ENCODE assay signal across 9 mouse cellular contexts in the genomic region with DNA sequence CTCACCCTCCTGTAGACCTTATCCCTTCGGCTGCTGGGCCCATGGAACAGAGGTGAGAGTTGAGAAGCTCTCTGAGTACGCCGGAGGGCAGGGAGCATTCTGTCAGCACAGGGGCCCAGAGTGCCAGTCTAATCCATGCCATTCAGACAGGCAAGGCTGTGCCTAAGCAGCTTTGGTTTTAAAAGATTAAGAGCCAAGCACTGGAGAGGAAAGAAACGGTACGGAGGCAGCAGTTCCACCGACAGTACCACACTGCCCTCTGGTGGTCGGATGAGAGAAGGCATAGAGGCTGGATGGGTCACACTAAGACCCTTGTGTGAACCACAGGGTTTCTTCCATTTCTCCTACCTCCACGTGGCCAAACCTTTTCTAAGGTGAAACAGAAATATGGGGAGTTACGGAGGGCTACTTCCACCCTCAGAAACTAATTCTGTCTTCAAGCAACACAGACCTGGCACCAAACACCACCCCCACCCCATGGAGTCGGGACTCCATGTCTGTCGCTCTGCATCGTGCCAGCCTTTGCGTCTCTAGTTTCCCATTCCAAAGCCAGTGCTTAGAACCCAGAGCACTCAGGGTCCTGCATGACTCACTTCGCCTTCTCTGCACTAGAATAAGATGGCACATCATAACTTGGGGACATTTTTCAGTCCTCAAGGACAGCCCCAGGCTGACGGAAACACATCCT.
DNase-seq lines count a peak whose midpoint lies in the region; ATAC-seq and TF ChIP-seq lines count a peak whose summit lies in the region.
"Had no signal": no experiment of that assay in that cellular context is flagged by ENCODE, and none has a peak within 500 bp of the region (broad histone marks: within the 10 kb centered on the region; RNA-seq: fewer than 3 reads in every experiment).

No protein-coding gene starts in this region.

- no peak overlapping the region for H3K4me3 ChIP-seq in embryonic fibroblast, embryonic 13.5 days (ENCODE audit: insufficient read depth, low read length)
- peak overlapping the region; percentile 35 for H3K4me3 ChIP-seq in heart, embryonic 10.5 days
- no peak overlapping the region for H3K4me3 ChIP-seq in kidney, embryonic 14.5 days (ENCODE audit: low read length)
- no peak overlapping the region for H3K4me3 ChIP-seq in limb, embryonic 13.5 days
- no peak overlapping the region for H3K4me3 ChIP-seq in stomach, embryonic 15.5 days (replicated peaks)
- H3K4me3 ChIP-seq: erythroblast, embryonic 14.5 days had no signal

- no peak overlapping the region for H3K9ac ChIP-seq in kidney, embryonic 14.5 days (ENCODE audit: low read depth, low read length)
- H3K9ac ChIP-seq in limb, embryonic 13.5 days = no peak overlapping the region
- H3K9ac ChIP-seq in stomach, embryonic 15.5 days = no peak overlapping the region

- TF ChIP-seq POLR2A in embryonic fibroblast, embryonic 13.5 days (IDR thresholded peaks at IDR 0.05; ENCODE audit: low read depth, low read length) = no peak

- peaks cover 19% of the 10 kb centered on the region; the same call in 1 of the 2 replicates for H3K27me3 ChIP-seq in heart, embryonic 10.5 days (ENCODE audit: insufficient read depth, poor library complexity, severe bottlenecking)
- no peaks in the 10 kb centered on the region for H3K27me3 ChIP-seq in kidney, embryonic 14.5 days (ENCODE audit: control insufficient read depth, insufficient read depth, low read length)
- peaks cover 2% of the 10 kb centered on the region; the same call in 1 of the 2 replicates for H3K27me3 ChIP-seq in limb, embryonic 13.5 days
- no peaks in the 10 kb centered on the region for H3K27me3 ChIP-seq in stomach, embryonic 15.5 days (replicated peaks)

- no peaks in the 10 kb centered on the region for H3K36me3 ChIP-seq in heart, embryonic 10.5 days
- no peaks in the 10 kb centered on the region for H3K36me3 ChIP-seq in kidney, embryonic 14.5 days (ENCODE audit: control insufficient read depth, insufficient read depth, low read length)
- H3K36me3 ChIP-seq in limb, embryonic 13.5 days = no peaks in the 10 kb centered on the region
- no peaks in the 10 kb centered on the region for H3K36me3 ChIP-seq in stomach, embryonic 15.5 days

- WGBS in heart, embryonic 10.5 days = 36% methylated on average over 15 of the region's 15 CpGs
- WGBS in kidney, embryonic 14.5 days = 43% methylated on average over 15 of the region's 15 CpGs
- 39% methylated on average over 15 of the region's 15 CpGs for whole genome bisulfite sequencing in limb, embryonic 13.5 days
- 36% methylated on average over 15 of the region's 15 CpGs for WGBS in stomach, embryonic 15.5 days

- DNase-seq in CD4-positive helper T cell, adult 2 months (ENCODE audit: low read depth, low spot score) = peak; percentile 24
- DNase-seq in brain, adult 2 months (ENCODE audit: low read depth, low spot score) = peak; percentile 93
- peak; percentile 86 for DNase-seq in heart, embryonic 10.5 days (ENCODE audit: low spot score)
- DNase-seq in neural tube, embryonic 10.5 days (ENCODE audit: extremely low spot score, low spot score) = peak; percentile 95

- H3K27ac ChIP-seq in embryonic fibroblast, embryonic 13.5 days (ENCODE audit: insufficient read depth, low read length) = no peak overlapping the region
- peak overlapping the region; percentile 67 for H3K27ac ChIP-seq in heart, embryonic 10.5 days
- no peak overlapping the region for H3K27ac ChIP-seq in kidney, embryonic 14.5 days (ENCODE audit: low read depth, low read length)
- no peak overlapping the region; the same call in 1 of the 2 replicates for H3K27ac ChIP-seq in limb, embryonic 13.5 days
- H3K27ac ChIP-seq in stomach, embryonic 15.5 days = no peak overlapping the region

- no peaks in the 10 kb centered on the region for H3K4me1 ChIP-seq in embryonic fibroblast, embryonic 13.5 days (ENCODE audit: control insufficient read depth, insufficient read depth, low read length)
- peaks cover 38% of the 10 kb centered on the region for H3K4me1 ChIP-seq in heart, embryonic 10.5 days
- peaks cover 32% of the 10 kb centered on the region for H3K4me1 ChIP-seq in kidney, embryonic 14.5 days (ENCODE audit: control insufficient read depth, insufficient read depth, low read length)
- peaks cover 26% of the 10 kb centered on the region for H3K4me1 ChIP-seq in limb, embryonic 13.5 days
- peaks cover 13% of the 10 kb centered on the region for H3K4me1 ChIP-seq in stomach, embryonic 15.5 days

- H3K9me3 ChIP-seq in heart, embryonic 10.5 days = no peaks in the 10 kb centered on the region
- H3K9me3 ChIP-seq in kidney, embryonic 14.5 days (ENCODE audit: control insufficient read depth, low read length) = no peaks in the 10 kb centered on the region
- H3K9me3 ChIP-seq in limb, embryonic 13.5 days = no peaks in the 10 kb centered on the region
- H3K9me3 ChIP-seq in stomach, embryonic 15.5 days = no peaks in the 10 kb centered on the region

- H3K4me2 ChIP-seq in kidney, embryonic 14.5 days (replicated peaks; ENCODE audit: low read depth, low read length) = no peak overlapping the region
- H3K4me2 ChIP-seq in limb, embryonic 13.5 days (replicated peaks) = no peak overlapping the region
- no peak overlapping the region for H3K4me2 ChIP-seq in stomach, embryonic 15.5 days

- ATAC-seq in kidney, embryonic 14.5 days (ENCODE audit: low FRiP score, low TSS enrichment) = peak; percentile 74
- ATAC-seq in limb, embryonic 13.5 days (ENCODE audit: low FRiP score, low read depth) = peak; percentile 80
- ATAC-seq in stomach, embryonic 15.5 days (ENCODE audit: insufficient read depth, low FRiP score, low read depth) = peak; percentile 47

- TF ChIP-seq CTCF in embryonic fibroblast, embryonic 13.5 days (IDR thresholded peaks at IDR 0.05; ENCODE audit: borderline replicate concordance, insufficient read depth, low read length) = peak; percentile 97

Comparison
In these comparisons a context has a peak if more than half of its experiments do, and no peak if none do; other contexts are left out.
1. DNase-seq: peak in every context shown above with its lines; median percentile 95 in neural tube, embryonic 10.5 days; 93 in brain, adult 2 months; 86 in heart, embryonic 10.5 days; 24 in CD4-positive helper T cell, adult 2 months.